Mouse (Mus musculus) heart, adult 2 months (tissue): ENCODE measurements around the gene Arf3.

Experiments used
- CTCF ChIP-seq: fragments of 200-600 bp; IDR thresholded peaks from 2 replicates; pipeline ENCODE4 v1.8.1; 2022; ENCODE audit warnings: antibody characterized with exemption, mild to moderate bottlenecking, moderate library complexity
- EP300 ChIP-seq: fragments of 200-500 bp; IDR thresholded peaks from 2 replicates; pipeline ENCODE4 v1.6.1; 2011; ENCODE audit warnings: low read depth, low read length, control low read depth; ENCODE audit not compliant: insufficient read depth
- POLR2A ChIP-seq: fragments of 200-500 bp; IDR thresholded peaks from 2 replicates; pipeline ENCODE4 v1.6.1; 2011; ENCODE audit warnings: mild to moderate bottlenecking, low read depth, low read length, control low read depth; ENCODE audit not compliant: insufficient read depth

- TF ChIP-seq CTCF (no peak), POLR2A (no peak), EP300 (no peak)
Measured at GRCm38 (mm10) chr15:98768259-98768658, 5.2 kb upstream of the Arf3 start.
